Mouse (Mus musculus) subcutaneous adipose tissue, adult 2 months (tissue): ENCODE measurements around the gene Psg19. TPM values are rescaled to one million over a fixed set of nuclear protein-coding genes. Genes with fewer than 3 reads are reported as not detected.

Source experiments
- polyA plus RNA-seq: library from polyadenylated mRNA; depleted of rRNA; stranded (reverse); fragments of >200 nt; gene quantifications from 2 replicates; pipeline ENCODE4 v1.2.3, GENCODE M21; 2012; ENCODE audit warnings: low replicate concordance; rRNA removed

Gene Psg19
- polyA plus RNA-seq = not detected in 2 replicates

DNA sequence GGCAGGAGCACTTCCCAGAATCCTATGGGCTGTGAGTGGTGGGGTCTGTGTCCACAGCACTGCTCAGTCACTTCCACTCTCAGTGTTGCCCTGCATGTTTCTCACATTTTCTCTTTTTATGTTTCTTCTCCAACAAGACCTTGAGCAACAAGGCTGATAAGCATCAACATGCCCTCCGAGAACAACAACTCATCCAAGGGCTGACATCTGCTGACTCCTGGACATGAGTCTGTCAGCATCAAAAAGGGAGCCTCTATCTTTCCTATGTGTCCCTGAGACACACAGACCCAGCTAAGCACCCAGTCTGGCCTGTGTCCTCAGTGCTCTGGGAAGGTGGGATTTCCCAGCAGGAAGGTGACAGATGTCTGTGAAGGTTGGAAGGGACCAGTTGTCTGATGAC is at the start of gene Psg19:
Gene Psg19 (minus strand): TSS at position 101 of the 400 bp plus-strand sequence.

DNA sequence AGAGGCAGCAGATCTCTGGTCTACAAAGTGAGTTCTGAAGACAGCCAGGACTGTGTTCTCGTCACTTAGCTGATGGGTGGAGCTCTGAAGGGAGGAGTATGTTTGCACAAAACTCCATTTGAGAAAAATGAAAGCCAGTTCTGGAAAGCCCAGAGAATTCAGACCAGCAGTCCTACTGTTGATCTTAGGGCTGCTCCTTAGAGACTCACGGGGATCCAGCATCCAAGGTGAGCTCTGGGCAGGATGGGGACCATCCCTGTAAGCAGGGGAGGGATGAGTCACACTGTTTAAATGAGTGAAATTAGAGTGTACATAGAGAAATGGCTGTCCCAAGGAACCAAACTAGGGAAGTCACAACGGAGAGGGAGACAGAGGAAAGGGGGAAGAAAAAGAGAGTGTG is 41.5 kb upstream of the Psg19 start, which contains the start of gene Mill2:
Gene Mill2 (plus strand): TSS at position 102 of the 400 bp plus-strand sequence.

DNA sequence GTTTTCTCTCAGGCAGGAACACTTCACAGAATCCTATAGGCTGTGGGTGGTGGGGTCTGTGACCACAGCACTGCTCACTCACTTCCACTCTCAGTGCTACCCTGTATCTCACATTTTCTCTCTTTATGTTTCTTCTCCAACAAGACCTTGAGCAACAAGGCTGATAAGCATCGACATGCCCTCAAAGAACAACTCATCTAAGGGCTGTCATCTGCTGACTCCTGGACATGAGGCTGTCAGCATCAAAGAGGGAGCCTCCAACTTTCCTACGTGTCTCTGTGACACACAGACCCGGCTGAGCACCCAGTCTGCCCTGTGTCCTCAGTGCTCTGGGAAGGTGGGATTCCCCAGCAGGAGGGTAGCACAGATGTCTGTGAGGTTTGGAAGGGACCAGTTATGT is 23.2 kb upstream of the Psg19 start, which contains the start of gene Psg17:
Gene Psg17 (minus strand): TSS at position 101 of the 400 bp plus-strand sequence.

Other genes with a start within 250 kb of the Psg19 start
- gene Psg27, start 231.2 kb downstream of the Psg19 start, polyA plus RNA-seq = not detected in 2 replicates
- gene Psg23, start 182.0 kb downstream of the Psg19 start, polyA plus RNA-seq = not detected in 2 replicates
- not detected in 2 replicates for gene Psg21, start 141.8 kb downstream of the Psg19 start, polyA plus RNA-seq
- gene Psg20, start 112.3 kb downstream of the Psg19 start, polyA plus RNA-seq = not detected in 2 replicates
- not detected in 2 replicates for gene Psg22, start 80.4 kb downstream of the Psg19 start, polyA plus RNA-seq
- gene Psg17, start 23.1 kb upstream of the Psg19 start, polyA plus RNA-seq = 0.58 TPM in 1 of 2 replicates, not detected in the other
- gene Mill2, start 41.4 kb upstream of the Psg19 start, polyA plus RNA-seq = 11.8 and 24.6 TPM in 2 replicates
- gene Pglyrp1, start 72.8 kb upstream of the Psg19 start, polyA plus RNA-seq = 6.4 and 56.4 TPM in 2 replicates
- gene Ccdc61, start 111.9 kb upstream of the Psg19 start, polyA plus RNA-seq = 20.3 and 25.2 TPM in 2 replicates
- gene Nova2, start 127.4 kb upstream of the Psg19 start, polyA plus RNA-seq = 1.6 and 2.5 TPM in 2 replicates
- gene Nanos2, start 188.9 kb upstream of the Psg19 start, polyA plus RNA-seq = 0.26 TPM in 1 of 2 replicates, not detected in the other
- 5.2 and 17.4 TPM in 2 replicates for gene Mypop, start 192.7 kb upstream of the Psg19 start, polyA plus RNA-seq
- 16.7 and 38.8 TPM in 2 replicates for gene Irf2bp1, start 205.5 kb upstream of the Psg19 start, polyA plus RNA-seq
- not detected in 2 replicates for gene Foxa3, start 225.0 kb upstream of the Psg19 start, polyA plus RNA-seq
- 66.1 and 105 TPM in 2 replicates for gene Sympk, start 225.9 kb upstream of the Psg19 start, polyA plus RNA-seq